Mouse (Mus musculus): ENCODE measurements around the gene Sla2.

DNA sequence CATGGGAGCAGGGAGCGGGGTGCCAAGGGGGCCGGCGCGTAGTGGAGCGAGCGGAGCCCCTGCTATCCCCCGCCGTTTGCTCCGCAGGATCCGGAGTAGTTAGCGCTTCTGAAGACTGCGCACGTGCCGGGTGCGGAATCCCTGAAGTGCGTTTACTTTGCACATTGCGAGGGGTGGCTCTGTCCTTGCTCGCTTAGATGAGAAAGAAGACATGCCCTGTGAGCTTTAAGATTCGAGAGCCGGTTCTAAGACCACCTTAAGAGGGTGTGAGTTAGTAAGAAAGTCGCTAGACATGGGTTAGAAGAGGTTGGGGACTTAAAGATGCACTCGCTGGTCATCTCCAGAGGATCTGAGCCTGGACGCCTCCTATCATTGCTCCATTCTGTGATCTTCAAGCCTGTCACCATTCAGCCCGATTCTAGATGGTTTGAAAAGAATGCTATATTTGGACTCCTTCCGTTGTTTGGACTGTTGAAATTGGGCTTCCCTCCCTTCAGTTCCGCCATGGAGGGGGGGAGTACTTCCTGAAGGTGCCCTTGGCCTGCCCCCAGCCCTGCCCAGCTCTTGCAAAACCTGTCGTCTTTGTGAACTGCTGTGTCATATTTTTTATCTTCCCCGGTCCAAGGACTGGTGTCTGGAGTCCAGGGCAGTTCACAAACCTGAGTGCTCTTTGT is 23.4 kb downstream of the Sla2 start:
- TF ChIP-seq CTCF (IDR thresholded peaks at IDR 0.05; ENCODE audit: extremely low read depth, insufficient read depth, insufficient read length, insufficient replicate concordance): no peak
- no peak for TF ChIP-seq POLR2A (IDR thresholded peaks at IDR 0.05; ENCODE audit: low read depth, low read length)
